Mouse (Mus musculus): ENCODE data around the gene Pik3c2b.

Gene Pik3c2b

DNA sequence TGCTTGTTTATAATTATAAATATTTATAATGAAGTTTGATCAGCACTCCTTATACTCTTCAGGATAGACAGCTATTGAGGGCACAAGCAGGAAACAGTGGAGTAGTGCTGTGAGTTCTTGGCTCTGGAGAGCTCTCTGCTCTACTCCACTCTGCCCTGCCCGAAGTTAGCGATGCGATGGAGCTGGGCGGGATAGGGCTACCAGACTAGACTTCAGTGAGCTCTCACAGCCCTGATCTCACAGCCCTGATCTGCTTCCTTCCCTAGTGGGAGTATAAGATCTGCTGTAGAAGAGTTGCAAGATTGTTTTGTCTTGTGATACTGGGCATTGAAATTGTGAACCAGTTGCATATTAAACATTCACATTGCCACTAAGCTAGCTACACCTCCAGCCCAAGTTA, 89.4 kb downstream of the Pik3c2b start:
- DNase-seq, result peak; percentile 24 to 53

- DNase-seq, result peak in 1 of 2 experiments; percentile 33
Measured at GRCm38 (mm10) chr1:133135808-133136207, 90.3 kb downstream of the Pik3c2b start.

DNA sequence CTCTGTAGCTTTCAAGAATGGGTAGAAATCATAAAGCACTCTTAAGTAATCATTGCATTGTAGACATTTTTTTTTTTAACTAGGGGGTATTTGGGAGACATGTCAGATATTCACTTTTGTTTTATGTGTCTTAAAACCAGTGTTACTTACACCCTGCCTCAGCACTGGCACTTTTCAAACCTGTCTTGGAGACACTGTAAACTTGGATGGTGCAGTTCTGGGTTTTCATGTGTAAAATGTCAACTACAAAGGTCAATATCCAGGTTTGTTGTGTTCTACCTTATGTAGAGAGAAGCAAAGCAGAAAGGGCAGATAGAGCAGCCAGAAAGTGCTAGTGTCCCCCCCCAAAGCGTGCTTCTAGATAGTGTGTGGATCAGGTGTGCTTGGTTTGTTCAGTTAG, 92.9 kb downstream of the Pik3c2b start:
- no peak for DNase-seq

DNA sequence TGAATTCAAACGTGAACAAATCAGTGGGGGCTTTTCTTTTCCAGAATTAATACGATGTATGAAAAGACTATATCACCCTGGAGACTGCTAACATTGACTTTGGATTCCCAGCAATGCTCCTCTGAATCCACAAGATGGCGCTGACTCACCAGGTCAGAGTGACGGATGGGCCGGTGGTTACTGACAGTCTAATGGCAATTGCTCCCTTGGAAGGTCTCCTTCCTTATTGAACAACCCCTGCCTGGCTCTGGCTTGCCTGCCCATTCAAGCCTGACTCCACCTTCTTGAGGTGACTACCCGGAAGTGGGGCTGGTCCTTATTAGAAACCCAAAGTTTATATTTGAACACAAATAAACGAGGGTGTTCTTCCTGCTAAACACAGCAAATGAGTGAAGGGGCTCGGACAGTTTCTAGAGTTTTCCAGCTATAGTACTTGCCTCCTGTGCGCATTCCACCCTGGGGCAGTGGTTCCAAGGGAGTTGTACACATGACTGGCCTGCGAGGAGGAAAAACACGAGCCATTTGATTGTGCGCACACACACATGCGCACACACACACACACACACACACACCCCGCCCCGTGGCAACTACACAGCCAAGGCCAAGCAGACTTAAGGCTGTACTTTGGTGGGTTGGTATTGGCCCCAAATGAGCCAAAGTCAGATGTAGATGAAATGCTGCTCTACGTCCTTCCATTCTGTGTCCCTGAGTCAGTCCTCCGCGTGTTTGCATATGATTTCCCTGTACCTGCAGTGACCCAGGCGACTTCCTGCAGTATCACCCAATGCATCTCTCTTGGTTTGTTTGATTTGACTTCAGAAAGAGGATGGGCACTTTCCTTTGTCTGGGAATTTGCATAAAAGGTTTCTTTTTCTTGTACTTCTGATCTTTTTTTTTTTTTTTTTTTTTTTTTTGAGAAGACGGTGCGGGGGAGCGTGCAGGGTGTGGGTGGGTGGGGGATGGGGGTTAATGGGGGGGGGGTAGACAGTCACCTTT, 100.8 kb downstream of the Pik3c2b start:
- peak; percentile 64 to 72 for DNase-seq

- no peak for DNase-seq
Measured at GRCm38 (mm10) chr1:133147324-133147723, 101.9 kb downstream of the Pik3c2b start.

DNA sequence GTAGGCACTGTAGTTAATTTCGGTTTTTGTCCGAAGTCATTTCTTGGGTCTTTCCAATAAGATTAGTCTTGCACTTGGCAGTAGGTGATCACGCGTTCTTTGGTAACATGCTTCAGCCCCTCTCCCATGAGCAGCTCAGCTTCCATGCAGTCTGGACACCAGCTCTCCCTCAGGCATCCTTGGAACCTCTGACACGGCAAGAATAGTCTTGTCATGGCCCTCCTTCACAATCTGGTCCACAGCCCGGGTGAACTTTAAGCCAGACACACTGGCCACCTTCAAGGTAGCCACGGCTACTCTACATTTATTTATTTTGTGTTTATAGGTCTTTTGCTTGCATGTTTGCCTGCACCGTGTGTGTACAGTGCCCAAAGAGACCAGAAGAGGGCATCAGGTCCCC, 102.7 kb downstream of the Pik3c2b start:
- no peak for DNase-seq

- DNase-seq, result no peak
Measured at GRCm38 (mm10) chr1:133150556-133150955, 105.1 kb downstream of the Pik3c2b start.

- DNase-seq, result no peak
Measured at GRCm38 (mm10) chr1:133152213-133152612, 106.7 kb downstream of the Pik3c2b start.

DNA sequence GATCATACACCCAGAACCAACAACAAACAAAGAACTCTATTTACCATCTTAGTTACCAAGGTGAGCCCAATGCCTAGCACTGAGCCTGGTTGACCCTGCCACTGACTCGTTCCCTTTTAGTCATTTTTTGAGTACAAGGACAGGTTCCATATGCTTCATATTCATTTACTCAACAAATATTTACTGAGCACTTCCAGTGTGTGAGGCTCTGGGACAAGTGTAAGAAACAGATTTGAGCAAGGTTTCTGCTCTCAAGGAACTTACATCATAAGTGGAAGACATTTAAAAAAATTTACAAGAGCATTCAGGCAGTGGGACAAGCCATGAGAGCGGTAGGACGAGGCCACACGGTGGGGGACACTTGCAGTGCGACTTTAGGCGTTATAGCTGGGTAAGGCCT, 109.8 kb downstream of the Pik3c2b start:
- DNase-seq, result no peak

Data from kidney, postnatal 25 days (tissue).